Mouse (Mus musculus): ENCODE data around the gene Rdh11. TPM values are rescaled to one million over a fixed set of nuclear protein-coding genes. Genes with fewer than 3 reads are reported as not detected.

Rdh11 gene
- polyA plus RNA-seq (2017; shearing (Covaris generic)): 20.2 TPM

DNA sequence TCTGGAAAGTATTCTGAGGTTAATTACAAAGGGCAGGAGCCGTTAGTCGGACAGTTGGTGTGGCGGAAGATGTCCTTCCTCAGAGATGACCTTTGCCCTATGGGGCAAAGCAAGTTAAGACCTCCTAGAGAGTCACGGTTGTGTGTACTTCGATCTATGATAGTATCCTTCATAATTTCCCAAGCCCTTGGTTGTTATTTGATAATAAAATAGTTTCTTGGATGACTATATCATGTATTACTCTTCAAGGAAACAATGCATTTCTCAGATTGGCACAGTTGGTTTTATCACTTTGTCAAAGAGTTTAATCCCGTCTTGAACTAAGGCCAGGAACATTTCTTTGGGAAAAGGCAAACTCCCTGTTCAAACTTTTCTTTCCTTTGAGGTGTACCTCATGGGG lies at the start of gene Rdh11:
TSS of gene Rdh11 (minus strand) at position 101 of the 400 bp plus-strand sequence.

DNA sequence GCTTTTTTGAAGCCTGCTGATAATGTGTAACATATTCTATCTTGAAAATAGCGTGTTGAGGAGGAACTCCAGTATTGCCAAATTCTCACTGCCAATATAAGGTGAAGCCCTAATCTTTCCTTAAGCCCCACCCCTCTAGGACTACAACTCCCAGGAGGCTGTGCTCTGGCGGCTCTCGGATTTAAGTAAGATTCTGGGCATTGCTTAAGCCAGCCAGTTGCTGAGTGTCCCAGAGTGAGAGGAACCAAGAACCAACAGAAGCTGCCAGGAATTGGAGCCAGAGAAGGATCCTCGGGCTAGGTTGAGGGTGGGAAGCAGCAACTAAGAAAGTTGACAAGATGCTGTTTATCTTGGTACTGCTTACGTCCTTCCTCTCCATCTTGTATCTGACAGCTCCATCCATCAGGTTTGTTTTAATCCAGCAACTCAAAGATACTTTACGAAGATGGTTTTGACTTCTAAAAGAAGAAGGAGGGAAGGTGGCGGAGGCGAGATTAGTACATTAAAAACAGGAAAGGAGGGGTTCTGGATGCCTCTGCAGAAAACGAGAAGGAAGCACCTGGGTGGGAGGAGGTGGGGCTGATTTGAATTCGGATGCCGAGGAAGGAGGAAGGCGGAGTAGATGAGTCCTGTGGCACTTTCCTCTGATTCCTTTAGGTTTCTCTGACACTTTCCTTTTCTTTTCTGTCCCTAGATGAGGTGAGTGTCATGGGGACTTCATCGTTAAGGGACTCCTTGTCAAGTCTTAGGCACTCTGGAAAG lies 16.8 kb upstream of the Rdh11 start, which contains the start of gene Rdh12:
TSS of gene Rdh12 (plus strand) at position 212 of the 762 bp plus-strand sequence.

DNA sequence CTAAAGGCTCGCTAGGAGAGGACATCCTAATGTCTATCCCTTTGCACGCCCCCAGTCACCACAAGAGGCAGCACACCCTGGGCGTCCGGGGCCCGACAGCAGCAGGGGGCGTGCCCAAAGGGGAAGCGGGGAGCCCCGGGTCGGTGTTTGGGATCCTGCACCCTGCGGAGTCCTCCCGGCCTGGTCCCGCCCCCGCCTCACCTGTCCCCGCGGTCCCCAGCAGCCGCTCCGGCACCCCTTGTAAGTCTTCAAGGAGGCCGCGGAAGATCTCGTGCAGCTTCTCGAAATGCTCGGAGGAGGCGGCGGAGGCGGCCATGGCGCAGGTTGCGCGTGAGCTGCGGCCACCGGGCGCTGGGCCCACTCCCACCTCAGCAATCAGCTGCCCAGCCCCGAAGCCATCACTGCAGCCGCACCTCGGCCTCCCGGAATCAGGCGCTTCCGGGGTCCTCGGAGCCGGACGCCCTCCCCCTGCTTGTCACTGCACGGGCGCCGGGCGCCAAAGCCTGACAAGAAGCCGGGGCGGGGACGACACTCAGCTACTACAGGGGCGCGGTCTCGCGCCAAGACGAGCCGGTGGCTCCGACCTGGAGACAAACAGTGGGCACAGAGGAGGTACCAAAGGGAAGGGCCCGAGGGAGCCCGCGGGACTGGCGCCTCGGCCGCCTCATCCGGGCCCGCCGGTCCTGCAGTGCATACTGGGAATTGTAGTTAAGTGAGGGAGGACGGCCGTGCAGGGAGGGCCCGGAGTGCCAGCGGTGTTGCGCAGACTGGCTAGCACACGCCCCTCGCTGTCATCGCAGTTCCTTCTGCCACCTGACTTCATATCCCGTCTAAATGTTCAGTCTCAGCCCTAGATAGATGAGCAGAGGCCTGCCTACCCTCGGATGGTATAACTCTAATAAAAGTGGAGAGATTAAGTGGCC lies 19.8 kb downstream of the Rdh11 start, which contains the start of gene Vti1b:
TSS of gene Vti1b (minus strand) at position 649 of the 923 bp plus-strand sequence.

DNA sequence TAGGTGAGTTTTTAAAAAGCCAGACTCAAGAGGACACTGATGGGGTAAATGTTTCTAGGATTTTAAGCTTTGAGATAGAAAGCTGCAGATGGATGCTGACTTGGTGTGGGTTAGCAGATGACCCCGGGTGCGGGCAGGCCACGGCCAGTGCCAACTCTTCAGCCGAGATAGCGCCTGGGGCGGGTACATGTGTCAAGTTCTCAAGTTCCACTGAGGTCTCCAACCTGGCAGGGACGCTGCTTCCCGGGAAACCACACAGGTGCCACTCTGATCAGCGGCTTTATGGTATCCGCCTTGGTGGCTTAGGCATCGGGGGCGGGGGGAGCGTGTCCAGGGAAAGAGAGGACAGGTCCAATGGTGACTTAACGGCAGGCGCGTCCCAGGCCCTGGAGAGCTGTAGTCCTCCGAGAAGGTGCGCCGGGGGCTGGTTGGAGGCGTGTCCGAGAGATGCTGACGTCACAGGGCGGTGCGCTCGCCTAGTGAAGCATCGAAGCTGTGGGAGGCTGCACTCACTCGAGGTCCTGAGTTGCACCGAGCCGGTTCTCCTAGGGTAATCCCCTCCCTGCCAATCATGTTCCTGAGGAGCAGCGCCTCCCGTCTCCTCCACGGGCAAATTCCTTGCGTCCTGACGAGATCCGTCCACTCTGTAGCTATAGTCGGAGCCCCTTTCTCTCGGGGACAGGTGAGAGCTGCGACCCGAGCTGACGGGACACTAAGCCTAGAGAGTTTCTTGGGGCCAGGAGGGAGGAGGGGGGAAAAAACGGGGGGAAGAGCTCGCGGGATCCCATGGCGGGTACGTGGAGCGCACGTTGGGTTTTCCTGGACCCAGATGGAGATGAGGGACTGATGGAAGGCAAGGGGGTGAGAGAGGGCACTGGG lies 61.6 kb downstream of the Rdh11 start, which contains the start of gene Arg2:
TSS of gene Arg2 (plus strand) at position 479 of the 879 bp plus-strand sequence.

Other genes starting within 250 kb of the Rdh11 start
- gene Tmem229b, start 184.7 kb downstream of the Rdh11 start, polyA plus RNA-seq (2017; shearing (Covaris generic)): 13.4 TPM
- gene Plekhh1, start 163.1 kb downstream of the Rdh11 start, polyA plus RNA-seq (2017; shearing (Covaris generic)): 0.12 TPM
- gene Pigh, start 102.6 kb downstream of the Rdh11 start, polyA plus RNA-seq (2017; shearing (Covaris generic)): 5.9 TPM
- 0.62 TPM for gene Arg2, start 61.5 kb downstream of the Rdh11 start, polyA plus RNA-seq (2017; shearing (Covaris generic))
- 115 TPM for gene Vti1b, start 19.6 kb downstream of the Rdh11 start, polyA plus RNA-seq (2017; shearing (Covaris generic))
- gene Rdh12, start 16.6 kb upstream of the Rdh11 start, polyA plus RNA-seq (2017; shearing (Covaris generic)): 7.3 TPM
- gene Zfyve26, start 104.0 kb upstream of the Rdh11 start, polyA plus RNA-seq (2017; shearing (Covaris generic)): 18.3 TPM
- 0.51 TPM for gene Rad51b, start 105.0 kb upstream of the Rdh11 start, polyA plus RNA-seq (2017; shearing (Covaris generic))